Mouse (Mus musculus): ENCODE results near the gene Vwce.

DNA sequence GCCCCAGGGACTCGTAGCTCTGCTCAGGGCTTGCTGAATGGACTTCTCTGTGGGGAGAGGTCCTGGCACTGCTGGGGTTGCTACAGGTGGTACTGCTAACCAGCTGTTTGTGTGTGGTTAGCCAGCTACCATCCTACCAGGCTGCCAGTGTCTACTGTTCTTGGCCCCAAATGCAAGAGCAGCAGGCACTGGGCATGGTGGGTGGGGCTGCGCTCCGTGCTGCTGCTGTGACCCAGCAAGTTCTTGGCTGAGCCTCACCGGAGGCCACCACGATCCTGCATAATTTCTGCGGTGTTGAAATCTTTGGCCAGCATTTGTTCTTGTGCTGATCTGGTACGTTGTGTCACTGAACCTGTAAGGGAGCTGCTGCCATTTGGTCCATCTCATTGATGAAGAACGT, 69.5 kb downstream of the Vwce start:
- TF ChIP-seq POLR2A (IDR thresholded peaks at IDR 0.05; ENCODE audit: low read depth, low read length) (no peak), CTCF (IDR thresholded peaks at IDR 0.05; ENCODE audit: extremely low read depth, insufficient read length, insufficient replicate concordance, low read depth, low read length) (no peak)
